Mouse (Mus musculus): Measurements from ENCODE around the gene Swap70.

DNA sequence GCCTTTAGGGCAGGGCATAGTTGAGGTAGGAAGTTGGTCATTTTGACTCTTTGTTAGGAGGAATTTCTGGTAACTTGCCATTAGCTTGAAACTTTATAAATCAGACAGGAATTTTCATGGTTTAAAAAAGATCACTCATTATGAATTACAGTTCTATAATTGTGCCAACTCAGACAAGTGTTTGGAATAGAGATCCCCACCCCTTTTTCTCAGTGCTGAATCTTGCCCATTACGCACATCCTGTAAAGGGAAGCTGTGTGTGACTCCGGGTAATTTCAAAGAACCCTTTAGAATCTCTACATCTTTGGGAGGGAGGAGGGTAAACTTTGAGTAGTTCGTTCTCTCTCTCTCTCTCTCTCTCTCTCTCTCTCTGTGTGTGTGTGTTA lies 15.9 kb downstream of the Swap70 start:
- TF ChIP-seq RAD21 (IDR thresholded peaks at IDR 0.05; ENCODE audit: low read depth, low read length) (no peak), CTCF (conservative IDR thresholded peaks at IDR 0.05 in 1 of 2, IDR thresholded peaks at IDR 0.05 in 1 of 2; ENCODE audit: low read depth in 2 of 2, low read length in 2 of 2) (no peak), MAX (IDR thresholded peaks at IDR 0.05; ENCODE audit: low read length) (no peak), PAX5 (IDR thresholded peaks at IDR 0.05; ENCODE audit: low read length) (no peak), POLR2A (IDR thresholded peaks at IDR 0.05; ENCODE audit: low read depth, low read length) (no peak), USF2 (conservative IDR thresholded peaks at IDR 0.05; ENCODE audit: low read depth, low read length) (no peak), BHLHE40 (IDR thresholded peaks at IDR 0.05; ENCODE audit: low read depth, low read length) (no peak), TCF12 (IDR thresholded peaks at IDR 0.05; ENCODE audit: low read depth, low read length) (no peak), SIN3A (IDR thresholded peaks at IDR 0.05; ENCODE audit: low read length) (no peak)

Measured in CH12.LX (cell line).